Mouse (Mus musculus) MEL (cell line): ENCODE data around the gene Nfia. TPM values are rescaled to one million over a fixed set of nuclear protein-coding genes. Genes with fewer than 3 reads are reported as not detected.

Experiments
- DNase-seq: peaks from one replicate; pipeline ENCODE4 v3.0.0; 2011; ENCODE audit warnings: low read depth, low spot score
- H3K27ac ChIP-seq: 2 replicates; pipeline ENCODE4 v1.5.1; 2012; ENCODE audit warnings: low read depth, mild to moderate bottlenecking, control low read depth, low read length, moderate library complexity; ENCODE audit not compliant: control insufficient read depth
- H3K27me3 ChIP-seq, 2 experiments: fragments of 150-350 bp in 1 of 2; sonication (generic) in 1 of 2; 2 replicates each; pipeline ENCODE4 v1.6.1; 2012; ENCODE audit warnings: low read length in 2 of 2, mild to moderate bottlenecking in 2 of 2, improper control_type of control experiment in 1 of 2, moderate library complexity in 1 of 2; ENCODE audit not compliant: insufficient read depth in 2 of 2, control insufficient read depth in 1 of 2
- H3K36me3 ChIP-seq, 2 experiments: 2 replicates each; pipeline ENCODE4 v1.6.1; 2012 to 2014; ENCODE audit warnings: low read length in 2 of 2, improper control_type of control experiment in 1 of 2, inconsistent platforms in 1 of 2, mild to moderate bottlenecking in 1 of 2; ENCODE audit not compliant: insufficient read depth in 2 of 2, control insufficient read depth in 1 of 2
- H3K4me1 ChIP-seq, 2 experiments: fragments of 150-350 bp in 1 of 2; sonication (generic) in 1 of 2; 2 replicates each; pipeline ENCODE4 v1.6.1; 2012; ENCODE audit warnings: low read length in 2 of 2, improper control_type of control experiment in 1 of 2, mild to moderate bottlenecking in 1 of 2; ENCODE audit not compliant: insufficient read depth in 2 of 2, control insufficient read depth in 1 of 2
- H3K4me3 ChIP-seq, 2 experiments: fragments of 150-350 bp in 1 of 2; sonication (generic) in 1 of 2; 2 replicates each; pipeline ENCODE4 v1.5.1; 2012; ENCODE audit warnings: low read depth in 2 of 2, low read length in 2 of 2, mild to moderate bottlenecking in 2 of 2, moderate library complexity in 2 of 2, control low read depth in 1 of 2, improper control_type of control experiment in 1 of 2; ENCODE audit not compliant: control insufficient read depth in 1 of 2, insufficient read depth in 1 of 2
- H3K79me2 ChIP-seq: 2 replicates; pipeline ENCODE4 v1.6.1; 2012; ENCODE audit warnings: mild to moderate bottlenecking, low read length, moderate library complexity; ENCODE audit not compliant: control insufficient read depth, poor library complexity, insufficient read depth
- H3K9ac ChIP-seq: 2 replicates; pipeline ENCODE4 v1.6.1; 2012; ENCODE audit warnings: low read depth, mild to moderate bottlenecking, control low read depth, low read length, moderate library complexity; ENCODE audit not compliant: control insufficient read depth, poor library complexity, severe bottlenecking
- H3K9me3 ChIP-seq: fragments of 150-350 bp; sonication (generic); replicated peaks from 2 replicates; pipeline ENCODE4 v1.6.1; 2012; ENCODE audit warnings: mild to moderate bottlenecking, low read length, improper control_type of control experiment, moderate library complexity; ENCODE audit not compliant: insufficient read depth
- CHD2 ChIP-seq: IDR thresholded peaks from 2 replicates; pipeline ENCODE4 v1.6.1; 2011; ENCODE audit warnings: low read length, improper control_type of control experiment
- E2F4 ChIP-seq: IDR thresholded peaks from 2 replicates; pipeline ENCODE4 v1.6.1; 2011; ENCODE audit warnings: low read depth, low read length, improper control_type of control experiment, borderline replicate concordance
- EP300 ChIP-seq, 2 experiments: IDR thresholded peaks; 2 replicates each; pipeline ENCODE4 v1.6.1; 2011; ENCODE audit warnings: improper control_type of control experiment in 2 of 2, low read length in 2 of 2, low read depth in 1 of 2, mild to moderate bottlenecking in 1 of 2
- ETS1 ChIP-seq: IDR thresholded peaks from 2 replicates; pipeline ENCODE4 v1.6.1; 2012; ENCODE audit warnings: low read depth, mild to moderate bottlenecking, inconsistent platforms, low read length, improper control_type of control experiment, moderate library complexity
- HCFC1 ChIP-seq: IDR thresholded peaks from 2 replicates; pipeline ENCODE4 v1.6.1; 2012; ENCODE audit warnings: low read depth, mild to moderate bottlenecking, inconsistent platforms, low read length, improper control_type of control experiment, moderate library complexity
- JUND ChIP-seq: IDR thresholded peaks from 2 replicates; pipeline ENCODE4 v1.6.1; 2011; ENCODE audit warnings: low read depth, mild to moderate bottlenecking, improper control_type of control experiment, low read length
- KAT2A ChIP-seq: conservative IDR thresholded peaks from 2 replicates; pipeline ENCODE4 v1.6.1; 2012; ENCODE audit warnings: low read depth, low read length, improper control_type of control experiment, inconsistent platforms
- MAX ChIP-seq: IDR thresholded peaks from 2 replicates; pipeline ENCODE4 v1.6.1; 2011; ENCODE audit warnings: low read length, improper control_type of control experiment
- MEF2A ChIP-seq: IDR thresholded peaks from 2 replicates; pipeline ENCODE4 v1.6.1; 2014; ENCODE audit warnings: low read depth, mild to moderate bottlenecking, inconsistent platforms, low read length, improper control_type of control experiment; ENCODE audit not compliant: poor library complexity, insufficient replicate concordance, severe bottlenecking; ENCODE audit errors: extremely low read depth
- MXI1 ChIP-seq: IDR thresholded peaks from 2 replicates; pipeline ENCODE4 v1.6.1; 2011; ENCODE audit warnings: mild to moderate bottlenecking, low read depth, low read length, improper control_type of control experiment
- MYC ChIP-seq: IDR thresholded peaks from 2 replicates; pipeline ENCODE4 v1.6.1; 2011; ENCODE audit warnings: low read depth, mild to moderate bottlenecking, low read length, improper control_type of control experiment, moderate library complexity
- NELFE ChIP-seq: IDR thresholded peaks from 2 replicates; pipeline ENCODE4 v1.6.1; 2011; ENCODE audit warnings: low read depth, low read length, improper control_type of control experiment
- POLR2A ChIP-seq, 2 experiments: IDR thresholded peaks; 2 replicates each; pipeline ENCODE4 v1.6.1; 2011 to 2012; ENCODE audit warnings: low read length in 2 of 2, mild to moderate bottlenecking in 2 of 2, control low read depth in 1 of 2, improper control_type of control experiment in 1 of 2, low read depth in 1 of 2, moderate library complexity in 1 of 2; ENCODE audit not compliant: control insufficient read depth in 1 of 2, insufficient read depth in 1 of 2, poor library complexity in 1 of 2
- POLR2AphosphoS2 ChIP-seq: IDR thresholded peaks from 2 replicates; pipeline ENCODE4 v1.6.1; 2011; ENCODE audit warnings: low read length, improper control_type of control experiment
- POLR2AphosphoS5 ChIP-seq: IDR thresholded peaks from 2 replicates; pipeline ENCODE4 v1.6.1; 2012; ENCODE audit warnings: low read depth, borderline replicate concordance, mild to moderate bottlenecking, inconsistent platforms, low read length, moderate library complexity, mixed read lengths
- RAD21 ChIP-seq: IDR thresholded peaks from 2 replicates; pipeline ENCODE4 v1.6.1; 2011; ENCODE audit warnings: mild to moderate bottlenecking, low read depth, low read length, improper control_type of control experiment
- SMC3 ChIP-seq: IDR thresholded peaks from 2 replicates; pipeline ENCODE4 v1.6.1; 2011; ENCODE audit warnings: low read depth, low read length, improper control_type of control experiment
- TAL1 ChIP-seq: IDR thresholded peaks from 2 replicates; pipeline ENCODE4 v1.6.1; 2012; ENCODE audit warnings: mild to moderate bottlenecking, inconsistent platforms, low read length, moderate library complexity, mixed read lengths
- TBP ChIP-seq: IDR thresholded peaks from 2 replicates; pipeline ENCODE4 v1.8.0; 2011; ENCODE audit warnings: low read depth, low read length, improper control_type of control experiment
- UBTF ChIP-seq: IDR thresholded peaks from 2 replicates; pipeline ENCODE4 v1.6.1; 2012; ENCODE audit warnings: low read depth, mild to moderate bottlenecking, inconsistent platforms, low read length, improper control_type of control experiment, moderate library complexity, borderline replicate concordance; ENCODE audit not compliant: insufficient read depth
- USF2 ChIP-seq, 2 experiments: IDR thresholded peaks; 2 replicates each; pipeline ENCODE4 v1.6.1; 2011 to 2012; ENCODE audit warnings: improper control_type of control experiment in 2 of 2, low read length in 2 of 2, borderline replicate concordance in 1 of 2, inconsistent platforms in 1 of 2, low read depth in 1 of 2, mild to moderate bottlenecking in 1 of 2; ENCODE audit not compliant: insufficient read depth in 1 of 2
- polyA plus RNA-seq, 2 experiments: library from polyadenylated mRNA; stranded (reverse) in 1 of 2; unstranded in 1 of 2; fragments of >175 nt in 1 of 2; fragments of >200 nt in 1 of 2; gene quantifications; 2 replicates each; pipeline versions ENCODE4 v1.2.1 to v1.2.4; 2012; ENCODE audit warnings: low replicate concordance in 2 of 2, low read depth in 1 of 2; ENCODE audit not compliant: insufficient read length in 2 of 2, insufficient read depth in 1 of 2, missing spikeins in 1 of 2
- total RNA-seq: library from RNA; depleted of rRNA; stranded (reverse); fragments of 300-350 nt; gene quantifications from 2 replicates; pipeline ENCODE4 v1.2.3, GENCODE M21; 2012

Nfia gene
- total and polyA plus RNA-seq, 3 experiments, result 10.2 to 20.5 (median 13.4) TPM

DNA sequence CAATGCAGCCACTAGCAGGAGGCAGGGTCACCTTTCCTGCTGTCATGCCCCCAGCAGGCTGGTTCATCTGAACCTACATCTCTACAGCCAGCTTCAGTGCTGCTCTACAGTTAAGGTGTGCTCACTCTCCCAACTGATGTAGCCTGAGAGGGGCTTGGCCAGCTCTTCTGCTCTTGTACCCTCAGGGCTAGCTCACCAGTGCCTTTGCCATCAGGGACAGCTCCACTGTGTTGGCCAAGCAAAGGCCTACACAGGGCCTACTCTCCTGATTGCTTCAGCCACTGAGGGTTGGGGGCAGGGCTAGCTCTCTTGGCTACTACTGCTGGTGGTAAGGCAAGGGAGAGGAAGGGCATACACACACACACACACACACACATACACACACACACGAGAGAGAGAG lies 2.7 kb upstream of the Nfia start:
- no peaks in the 10 kb centered on the region for H3K27me3 ChIP-seq
- no peak for TF ChIP-seq TAL1
- TF ChIP-seq UBTF, result no peak
- no peak for TF ChIP-seq USF2 (IDR thresholded peaks at IDR 0.05; ENCODE audit: borderline replicate concordance in 1 of 2, insufficient read depth in 1 of 2, low read depth in 1 of 2, low read length in 2 of 2)
- no peak for TF ChIP-seq SMC3
- TF ChIP-seq ETS1, result no peak
- TF ChIP-seq RAD21, result no peak
- TF ChIP-seq KAT2A, result no peak
- TF ChIP-seq E2F4, result no peak
- TF ChIP-seq HCFC1, result no peak
- no peak for TF ChIP-seq MXI1
- no peak for TF ChIP-seq POLR2A (IDR thresholded peaks at IDR 0.05; ENCODE audit: control insufficient read depth in 1 of 2, insufficient read depth in 1 of 2, low read depth in 1 of 2, low read length in 2 of 2, poor library complexity in 1 of 2)
- no peak for TF ChIP-seq CHD2
- TF ChIP-seq JUND, result no peak
- no peaks in the 10 kb centered on the region for H3K79me2 ChIP-seq
- H3K4me1 ChIP-seq, result peaks cover 5 to 18% of the 10 kb centered on the region in 2 experiments
- H3K4me3 ChIP-seq, result no peak overlapping the region
- H3K27ac ChIP-seq, result no peak overlapping the region
- DNase-seq, result no peak
- no peaks in the 10 kb centered on the region for H3K9me3 ChIP-seq
- peaks cover 0 to 21% of the 10 kb centered on the region in 2 experiments; a peak in 2 of 4 replicates for H3K36me3 ChIP-seq
- H3K9ac ChIP-seq, result no peak overlapping the region

GRCm38 (mm10) chr4:97771426-97771825 lies 1.1 kb upstream of the Nfia start:
- DNase-seq, result peak; percentile 45
- peaks cover 0 to 12% of the 10 kb centered on the region in 2 experiments; a peak in 2 of 4 replicates for H3K36me3 ChIP-seq
- H3K9ac ChIP-seq, result peak overlapping the region; percentile 58
- H3K27ac ChIP-seq, result peak overlapping the region; percentile 29
- H3K4me1 ChIP-seq, result peaks cover 5 to 7% of the 10 kb centered on the region in 2 experiments
- H3K27me3 ChIP-seq, result no peaks in the 10 kb centered on the region
- H3K4me3 ChIP-seq, result peak overlapping the region; percentile 67 to 76
- TF ChIP-seq KAT2A, result no peak
- TF ChIP-seq TBP, result no peak
- TF ChIP-seq MEF2A, result no peak
- TF ChIP-seq MAX, result no peak
- no peak for TF ChIP-seq MXI1
- TF ChIP-seq POLR2AphosphoS2, result no peak
- TF ChIP-seq MYC, result no peak
- TF ChIP-seq EP300 (IDR thresholded peaks at IDR 0.05; ENCODE audit: low read depth in 1 of 2, low read length in 2 of 2), result no peak
- TF ChIP-seq NELFE, result no peak
- TF ChIP-seq POLR2AphosphoS5, result no peak
- TF ChIP-seq SMC3, result no peak
- H3K79me2 ChIP-seq, result peaks cover 6% of the 10 kb centered on the region; the same call in 1 of the 2 replicates
- no peaks in the 10 kb centered on the region for H3K9me3 ChIP-seq
